Mouse (Mus musculus) liver, embryonic 14.5 days (tissue): ENCODE results near the gene Rnf152.

Source experiments
- CTCF ChIP-seq: IDR thresholded peaks from 2 replicates; pipeline ENCODE4 v1.5.1; 2016; ENCODE audit warnings: antibody characterized with exemption, low read depth, control low read depth
- EP300 ChIP-seq: IDR thresholded peaks from 2 replicates; pipeline ENCODE4 v1.6.1; 2016; ENCODE audit warnings: antibody characterized with exemption, low read depth

GRCm38 (mm10) chr1:105337397-105337796, 19.1 kb downstream of the Rnf152 start:
- TF ChIP-seq CTCF (no peak), EP300 (no peak)
